Mouse (Mus musculus) embryo, embryonic 10 days (tissue): Measurements from ENCODE around the gene Becn1.
"Not testable (repeated sequence)": the region's sequence is repeated elsewhere in the genome, so short reads cannot be mapped to it uniquely, and the experiment has no call there.

ENCODE experiments used
- DNase-seq: peaks from one replicate; pipeline ENCODE4 v3.0.0-alpha.2; 2015; ENCODE audit warnings: low spot score

The Becn1 gene

GRCm38 (mm10) chr11:101302004-101302798 is at the start of gene Becn1:
Becn1 (minus strand) TSS chr11:101302286.
- peak; percentile 98 for DNase-seq

GRCm38 (mm10) chr11:101351721-101352111 is 49.6 kb upstream of the Becn1 start:
- no peak for DNase-seq

- no peak for DNase-seq
These were observed 49.1 kb upstream of the Becn1 start for GRCm38 (mm10) chr11:101351100-101351720.

GRCm38 (mm10) chr11:101349216-101349615 is 47.1 kb upstream of the Becn1 start:
- no peak for DNase-seq

GRCm38 (mm10) chr11:101348774-101349173 is 46.7 kb upstream of the Becn1 start:
- DNase-seq, result no peak

GRCm38 (mm10) chr11:101347083-101347775 is 45.1 kb upstream of the Becn1 start:
- DNase-seq, result no peak

- peak; percentile 86 for DNase-seq
These were observed 36.2 kb upstream of the Becn1 start for GRCm38 (mm10) chr11:101338123-101338760.

GRCm38 (mm10) chr11:101335685-101336084 is 33.6 kb upstream of the Becn1 start:
- no peak for DNase-seq

- peak; percentile 91 for DNase-seq
These were observed 32.4 kb upstream of the Becn1 start for GRCm38 (mm10) chr11:101334516-101334915.

- peak; percentile 57 for DNase-seq
These were observed 31.9 kb upstream of the Becn1 start for GRCm38 (mm10) chr11:101334023-101334422.

GRCm38 (mm10) chr11:101332537-101332936 is 30.5 kb upstream of the Becn1 start:
- DNase-seq, result no peak

GRCm38 (mm10) chr11:101330961-101331360 is 28.9 kb upstream of the Becn1 start:
- DNase-seq, result not testable (repeated sequence)

GRCm38 (mm10) chr11:101330371-101330924 is 28.4 kb upstream of the Becn1 start, which contains the start of gene Aoc3:
Aoc3 (plus strand) TSS chr11:101330605.
- no peak for DNase-seq

- no peak for DNase-seq
These were observed 27.0 kb upstream of the Becn1 start for GRCm38 (mm10) chr11:101328941-101329635.

GRCm38 (mm10) chr11:101327311-101327710 is 25.2 kb upstream of the Becn1 start:
- DNase-seq, result no peak

GRCm38 (mm10) chr11:101326147-101326546 is 24.1 kb upstream of the Becn1 start:
- DNase-seq, result no peak

- not testable (repeated sequence) for DNase-seq
These were observed 23.1 kb upstream of the Becn1 start for GRCm38 (mm10) chr11:101325201-101325600.

GRCm38 (mm10) chr11:101324763-101325162 is 22.7 kb upstream of the Becn1 start, which contains the start of gene Aoc2:
Aoc2 (plus strand) TSS chr11:101325063.
- no peak for DNase-seq

- DNase-seq, result peak; percentile 82
These were observed 21.5 kb upstream of the Becn1 start for GRCm38 (mm10) chr11:101323609-101324008.

- DNase-seq, result peak; percentile 43
These were observed 14.4 kb upstream of the Becn1 start for GRCm38 (mm10) chr11:101316501-101316917.
